Mouse (Mus musculus) gonadal fat pad, adult 2 months (tissue): ENCODE results near the gene Umod. TPM values are rescaled to one million over a fixed set of nuclear protein-coding genes. Genes with fewer than 3 reads are reported as not detected.

Experiments
- DNase-seq: peaks from one replicate; pipeline ENCODE4 v3.0.0-alpha.2; 2012; ENCODE audit warnings: low read depth
- polyA plus RNA-seq: library from polyadenylated mRNA; depleted of rRNA; stranded (reverse); fragments of >200 nt; gene quantifications from 2 replicates; pipeline ENCODE4 v1.2.3, GENCODE M21; 2012; rRNA removed

Gene Umod
- polyA plus RNA-seq, result 1.3 and 1.5 TPM in 2 replicates

GRCm38 (mm10) chr7:119479256-119479655 lies at the start of gene Umod:
Gene Umod (minus strand): TSS chr7:119479282.
- DNase-seq, result no peak

DNA sequence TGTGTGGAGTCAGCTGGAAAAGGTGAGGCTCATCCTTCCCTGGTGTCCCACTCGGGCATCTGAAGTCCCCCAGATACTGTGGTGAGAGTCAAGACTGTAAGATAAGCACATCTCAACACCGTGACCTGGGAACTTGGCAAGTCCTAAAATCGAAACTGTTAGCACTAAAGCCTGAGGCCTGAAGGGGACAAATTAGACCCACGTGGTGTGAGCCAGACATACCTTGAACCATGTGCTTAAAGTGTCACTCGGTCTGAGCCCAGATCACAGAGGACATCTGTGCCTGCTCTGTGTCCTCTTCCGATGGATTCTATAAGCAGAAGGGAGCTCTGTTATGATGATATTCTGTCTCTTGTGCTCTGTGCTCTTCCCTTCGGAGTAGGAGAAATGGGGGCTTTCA lies 49.5 kb upstream of the Umod start:
- no peak for DNase-seq

- DNase-seq, result no peak
Observed at GRCm38 (mm10) chr7:119527548-119527947, 48.5 kb upstream of the Umod start.

GRCm38 (mm10) chr7:119527135-119527534 lies 48.1 kb upstream of the Umod start:
- DNase-seq, result no peak

DNA sequence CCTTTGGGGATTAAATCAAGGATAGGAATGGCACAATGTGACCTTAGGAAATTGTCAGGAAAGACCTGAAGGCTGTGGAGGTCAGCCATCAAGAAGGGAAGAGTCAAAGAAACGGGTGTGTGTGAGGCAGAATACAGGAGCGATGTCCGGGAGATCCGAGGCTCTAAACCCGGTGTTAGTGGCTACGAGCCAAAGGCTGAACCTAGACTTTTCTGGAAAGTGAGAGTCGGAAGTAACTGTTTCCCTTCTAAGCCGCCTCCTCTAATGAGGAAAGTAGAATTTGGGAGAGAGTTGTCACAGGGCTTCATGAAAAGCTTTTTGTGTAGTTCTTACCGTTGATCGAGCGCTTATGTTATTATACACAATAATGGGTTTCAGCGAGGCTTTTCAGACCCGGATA lies 47.4 kb upstream of the Umod start:
- no peak for DNase-seq

- no peak for DNase-seq
Observed at GRCm38 (mm10) chr7:119525881-119526281, 46.8 kb upstream of the Umod start.

DNA sequence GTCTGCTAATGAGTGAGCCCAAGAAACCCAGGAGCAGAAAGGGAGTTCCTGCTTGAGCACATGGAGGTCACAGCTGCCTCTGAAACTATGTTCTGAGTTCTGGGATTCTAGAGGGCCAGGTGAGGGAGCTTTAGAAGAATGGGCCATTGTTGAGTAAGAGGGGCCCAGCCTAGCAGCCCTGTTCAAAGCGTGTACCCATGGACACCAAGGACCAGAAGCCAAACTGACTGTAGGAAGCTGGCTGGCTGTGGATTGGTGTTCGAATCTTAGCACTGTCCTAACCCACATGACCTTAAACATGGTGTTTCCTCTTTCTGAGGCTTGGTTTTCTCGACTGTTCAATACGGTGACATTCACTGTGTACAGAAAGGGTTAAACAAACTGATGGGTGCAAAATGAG lies 44.3 kb upstream of the Umod start, which contains the start of gene Pdilt:
Gene Pdilt, minus strand, starts transcription at position 101 of the 400 bp plus-strand sequence.
- no peak for DNase-seq

GRCm38 (mm10) chr7:119522385-119522784 lies 43.3 kb upstream of the Umod start:
- no peak for DNase-seq

GRCm38 (mm10) chr7:119521816-119522215 lies 42.7 kb upstream of the Umod start:
- DNase-seq, result no peak

DNA sequence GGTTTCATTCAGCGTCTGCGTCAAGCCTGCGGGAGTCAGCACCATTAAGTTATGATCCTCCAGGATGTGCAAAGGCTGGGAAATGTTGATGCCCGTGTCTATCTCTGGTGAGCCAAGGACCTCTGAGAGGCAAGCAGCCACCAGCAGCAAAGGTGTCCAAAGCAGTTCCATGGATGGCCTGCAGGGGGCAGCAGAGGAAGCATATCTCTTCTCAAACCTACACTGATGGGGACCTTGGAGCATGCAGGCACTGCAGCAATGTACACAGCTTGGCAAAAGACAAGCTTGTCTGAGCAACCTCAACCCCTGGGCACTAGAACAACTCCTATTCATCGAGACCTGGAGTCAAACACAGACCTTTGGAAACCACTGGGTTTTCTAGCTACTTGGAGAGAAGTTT lies 40.6 kb upstream of the Umod start:
- DNase-seq, result no peak

DNA sequence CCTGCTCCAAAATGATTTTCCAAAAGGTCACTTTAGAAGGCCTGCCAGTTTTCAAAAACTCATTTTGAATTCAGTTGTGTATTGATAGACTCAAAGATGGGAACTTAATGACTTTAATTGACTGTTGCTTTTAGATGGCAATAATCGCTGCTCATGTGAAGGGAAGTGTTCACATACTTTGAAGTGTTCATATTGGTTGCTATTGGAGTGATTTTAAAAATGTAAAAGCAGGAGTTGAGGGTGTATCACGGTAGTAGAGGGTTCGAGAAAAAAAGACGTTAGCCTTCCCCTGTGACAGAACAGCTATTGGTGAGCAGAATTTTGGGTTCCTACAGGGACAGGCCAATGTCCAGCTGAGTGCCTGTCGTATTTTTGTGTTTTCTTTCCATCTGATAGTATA lies 40.1 kb upstream of the Umod start, which contains the start of gene Acsm5:
Gene Acsm5, plus strand, starts transcription at position 301 of the 400 bp plus-strand sequence.
- DNase-seq, result no peak

- no peak for DNase-seq
Observed at GRCm38 (mm10) chr7:119516272-119516558, 37.1 kb upstream of the Umod start.

DNA sequence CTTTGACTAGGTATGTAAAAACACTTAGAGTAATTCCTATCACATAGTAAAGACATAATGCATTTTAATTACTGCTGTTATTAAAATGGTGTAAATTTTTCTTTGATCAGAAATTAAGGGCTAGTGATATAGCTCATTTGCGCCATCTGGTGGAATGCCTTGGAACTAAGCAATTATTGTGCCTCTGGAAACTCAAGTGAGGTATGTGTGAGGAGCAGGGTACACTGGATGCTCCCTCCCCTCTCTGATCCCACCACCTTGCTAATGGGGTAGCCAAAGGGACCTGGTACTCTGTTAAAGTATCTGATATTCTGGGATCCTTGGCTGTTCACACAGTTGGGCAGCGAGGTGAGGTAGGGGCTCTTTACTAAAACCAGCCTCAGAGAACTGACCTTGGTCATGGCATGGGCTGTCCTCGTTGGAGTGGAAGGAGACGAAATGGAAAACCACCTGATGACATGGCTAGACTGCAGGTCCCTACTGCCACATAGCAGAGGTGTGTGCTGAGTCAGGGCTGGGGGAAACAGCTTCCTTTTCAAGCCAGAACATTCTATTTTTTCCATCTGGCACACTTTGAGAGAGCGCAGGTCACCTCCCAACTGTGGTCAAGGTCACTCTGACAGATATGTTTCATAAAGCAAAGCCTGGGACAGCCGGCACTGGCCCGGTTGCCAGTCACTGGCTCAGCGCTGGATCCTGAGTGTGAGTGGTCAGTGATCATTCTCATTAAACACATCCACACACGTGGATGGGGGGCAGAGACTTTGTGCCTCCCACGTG lies 36.6 kb upstream of the Umod start:
- no peak for DNase-seq

- DNase-seq, result no peak
Observed at GRCm38 (mm10) chr7:119513056-119513455, 34.0 kb upstream of the Umod start.

DNA sequence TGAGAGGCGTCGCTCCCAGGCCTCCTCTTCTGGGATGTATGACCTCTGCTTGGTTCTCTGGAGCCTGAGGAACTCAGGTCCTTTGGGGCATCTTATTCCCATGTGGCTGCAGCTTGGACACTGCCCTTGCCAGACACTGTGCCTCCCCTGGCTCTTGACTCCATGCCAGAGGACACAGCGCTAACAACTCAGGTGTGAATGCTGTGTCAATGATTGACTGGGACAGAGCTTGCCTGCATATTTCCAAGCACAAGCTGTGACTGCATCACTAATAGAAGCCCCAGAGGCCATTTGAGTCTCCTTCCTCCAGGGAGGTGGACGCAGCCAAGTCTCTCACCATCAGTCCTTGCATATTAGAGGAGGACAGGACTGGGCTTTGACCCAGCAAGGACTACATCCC lies 32.1 kb upstream of the Umod start:
- no peak for DNase-seq

DNA sequence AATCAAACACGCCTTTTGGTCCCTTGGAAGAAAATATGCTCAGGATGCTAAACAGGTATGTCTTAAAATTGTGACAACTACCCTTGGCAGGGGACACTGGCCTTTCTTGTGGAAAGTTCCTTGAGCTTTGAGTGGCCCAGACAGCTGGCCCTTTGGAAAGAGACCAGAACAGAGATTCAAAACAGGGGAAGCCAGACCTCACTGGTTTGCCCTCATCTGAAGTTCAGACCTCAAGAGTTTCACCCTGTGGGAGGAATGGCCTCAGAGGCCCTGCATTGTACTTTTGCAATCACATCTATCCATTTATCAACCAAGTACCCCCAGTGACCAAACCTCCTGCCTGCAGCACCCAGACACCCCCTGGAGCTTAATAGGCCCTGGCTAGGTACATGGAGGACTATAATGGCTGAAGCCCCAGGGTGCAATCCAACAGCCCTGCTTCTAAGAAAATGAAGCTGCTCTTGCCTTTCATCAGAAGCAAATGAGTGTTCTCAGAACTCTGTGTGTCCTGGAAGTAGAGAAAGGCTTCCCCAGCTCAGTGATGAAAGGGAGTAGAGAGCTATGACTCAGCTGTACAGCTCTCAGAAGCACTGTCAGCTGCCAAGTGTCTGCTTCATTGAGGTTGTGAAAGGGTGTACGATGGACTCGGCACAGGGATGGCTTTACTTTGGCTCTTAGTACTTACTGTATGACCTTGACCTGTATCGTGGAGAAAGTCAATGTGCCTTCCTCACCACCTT lies 11.1 kb upstream of the Umod start:
- DNase-seq, result no peak

DNA sequence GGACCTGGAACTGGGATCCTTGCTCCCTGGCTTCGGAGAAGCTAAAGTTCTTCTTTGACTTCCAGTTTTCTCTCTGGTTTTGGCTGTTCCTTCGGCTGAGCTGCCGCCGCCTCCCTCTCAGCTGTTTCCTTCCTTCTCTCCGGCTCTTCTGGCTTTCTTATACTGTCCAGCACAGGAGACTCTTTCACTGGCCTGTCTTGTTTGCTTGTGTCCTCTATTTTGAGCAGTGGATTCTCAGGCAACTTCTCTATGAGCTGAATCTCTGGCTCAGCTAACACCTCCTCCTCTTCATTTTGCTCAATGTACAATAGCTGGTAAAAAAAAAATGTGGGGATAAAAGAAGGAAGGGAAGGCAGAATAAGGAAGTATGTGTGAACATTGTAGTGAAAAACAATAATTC lies 7.6 kb upstream of the Umod start:
- DNase-seq, result no peak

DNA sequence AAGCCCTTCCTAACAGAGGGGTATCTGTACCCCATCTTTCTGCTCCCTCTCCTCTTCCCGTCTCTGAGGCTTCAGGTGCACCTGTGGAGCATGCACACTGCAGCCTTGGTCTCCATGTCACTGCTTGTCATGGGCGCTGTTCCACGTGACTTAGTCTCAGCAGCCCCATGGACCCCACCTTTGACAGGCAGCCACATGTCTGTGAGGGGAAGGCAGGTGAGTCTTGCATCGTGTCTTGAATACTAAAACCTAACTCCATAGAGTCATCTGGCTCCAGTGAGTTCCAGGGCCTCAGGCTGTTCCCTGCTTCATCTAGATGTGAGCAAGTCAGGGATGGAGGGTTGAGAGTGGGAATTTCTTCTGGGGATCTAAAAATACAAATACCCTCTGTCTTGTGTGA lies 5.1 kb upstream of the Umod start:
- no peak for DNase-seq

DNA sequence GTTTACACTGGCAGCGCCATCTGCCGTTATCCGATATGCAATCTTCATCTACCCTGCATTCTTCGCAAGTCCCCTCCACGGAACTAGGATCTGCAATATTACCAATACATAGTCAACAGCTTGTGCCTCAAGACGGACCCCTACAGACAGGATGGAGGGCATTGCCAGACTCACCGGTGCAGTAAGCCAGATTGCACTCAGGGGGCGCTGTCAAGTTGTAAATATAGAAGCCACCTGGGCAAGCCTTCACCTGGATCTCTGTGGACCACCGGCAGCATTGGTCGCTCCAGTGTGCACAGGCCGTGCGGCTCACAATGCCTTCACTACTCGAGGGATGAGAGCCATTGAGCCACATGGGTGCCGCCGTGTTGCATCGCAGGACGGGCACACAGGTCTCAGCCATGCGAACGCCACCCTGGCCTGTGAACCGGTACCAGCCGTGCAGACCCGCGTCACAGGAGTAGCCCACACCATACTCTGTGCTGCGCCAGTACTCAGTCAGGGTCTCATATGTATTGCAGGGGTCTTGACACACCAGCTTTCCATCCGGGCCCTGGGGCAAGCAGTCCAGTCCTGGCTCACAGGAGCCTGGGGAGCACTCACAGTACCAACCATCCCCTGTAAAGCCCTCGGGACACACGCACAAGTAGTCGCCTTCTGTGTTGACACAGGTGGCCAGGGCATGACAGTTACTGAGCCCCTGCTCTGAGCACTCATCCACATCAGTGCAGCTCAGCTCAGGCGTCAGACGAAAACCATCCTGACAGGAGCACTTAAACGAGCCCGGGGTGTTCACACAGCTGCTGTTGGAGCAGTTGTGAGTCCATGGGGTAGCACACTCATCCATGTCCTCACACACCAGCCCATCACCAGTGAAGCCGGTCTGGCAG lies 2.3 kb downstream of the Umod start:
- DNase-seq, result no peak

DNA sequence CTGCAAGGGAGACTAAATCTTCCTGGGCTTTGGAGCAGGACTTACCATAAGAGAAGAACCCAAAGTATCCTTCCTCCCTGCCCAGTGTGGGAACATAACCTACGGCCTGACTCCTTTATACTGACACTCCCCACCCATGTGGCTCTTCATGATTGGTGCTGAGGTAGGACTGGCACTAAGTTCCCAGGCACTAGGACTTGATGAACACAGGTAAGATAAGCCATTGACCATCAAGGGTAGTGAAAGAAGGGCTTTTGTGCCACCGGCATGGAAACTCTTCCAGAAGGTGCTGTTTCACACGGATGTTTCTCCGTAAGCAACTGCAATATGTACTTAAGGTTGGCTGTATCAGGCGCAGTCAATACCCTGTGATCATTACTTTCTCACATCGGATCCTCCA lies 19.9 kb downstream of the Umod start, which contains the start of gene Gp2:
Gene Gp2, minus strand, starts transcription at position 101 of the 400 bp plus-strand sequence.
- no peak for DNase-seq

DNA sequence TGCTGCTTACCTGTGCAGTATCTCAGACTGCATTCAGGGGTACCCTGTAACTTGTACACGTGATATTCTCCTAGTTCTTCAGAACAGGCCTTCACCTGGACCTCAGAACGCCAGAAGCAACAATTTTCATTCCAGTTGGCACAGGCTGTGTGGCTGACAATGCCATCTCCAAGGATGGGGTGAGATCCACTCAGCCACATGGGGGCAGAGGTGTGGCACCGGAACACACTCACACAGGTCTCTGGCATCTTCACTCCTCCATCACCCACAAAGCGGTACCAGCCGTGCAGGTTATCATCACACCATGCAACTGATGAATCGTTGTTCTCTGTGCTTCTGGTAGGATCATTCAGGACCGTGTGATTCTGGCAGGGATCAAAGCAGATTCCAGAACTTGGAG lies 24.9 kb downstream of the Umod start:
- no peak for DNase-seq

- DNase-seq, result no peak
Observed at GRCm38 (mm10) chr7:119443849-119444248, 35.2 kb downstream of the Umod start.
